Mouse (Mus musculus) megakaryocyte, embryonic 14.5 days (primary cell): ENCODE results near the gene Sulf2.

Experiments
- FLI1 ChIP-seq: IDR thresholded peaks from 2 replicates; pipeline ENCODE4 v1.6.1; 2012; ENCODE audit warnings: low read length, inconsistent platforms, mixed read lengths
- GATA1 ChIP-seq: IDR thresholded peaks from 3 replicates; pipeline ENCODE4 v1.6.1; 2012; ENCODE audit warnings: mixed read lengths, low read length, inconsistent platforms, borderline replicate concordance

DNA sequence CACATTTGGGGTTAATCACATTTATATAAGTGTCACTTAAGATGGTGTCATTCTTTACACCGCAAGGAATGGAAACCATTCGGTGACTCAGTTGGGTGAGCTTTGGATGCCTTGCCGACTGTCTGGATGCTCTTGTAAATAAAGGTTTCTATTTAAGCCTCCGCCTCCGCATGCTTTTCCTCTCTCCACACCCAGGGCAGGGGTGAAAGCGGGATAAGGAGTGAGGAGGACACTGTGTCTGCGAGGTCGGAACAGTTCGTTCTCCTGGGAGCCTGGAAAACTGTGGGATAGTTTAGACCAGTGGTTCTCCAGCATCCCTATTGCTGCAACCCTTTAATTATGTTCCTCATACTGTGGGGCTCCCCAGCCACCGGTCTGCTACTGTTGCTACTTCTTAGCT is 82.4 kb downstream of the Sulf2 start:
- no peak for TF ChIP-seq GATA1
- no peak for TF ChIP-seq FLI1
